Mouse (Mus musculus) B cell, adult 2 months (primary cell): Measurements from ENCODE around the gene Iqcg.
"Not testable (repeated sequence)": the region's sequence is repeated elsewhere in the genome, so short reads cannot be mapped to it uniquely, and the experiment has no call there.

Experiments
- DNase-seq, 2 experiments: peaks; one replicate each; pipeline ENCODE4 v3.0.0; 2022

The Iqcg gene

GRCm38 (mm10) chr16:33056095-33056785 is at the start of gene Iqcg, which contains the start of gene Rpl35a:
TSS of gene Iqcg (minus strand) at chr16:33056218.
TSS of gene Rpl35a (plus strand) at chr16:33056453.
- peak; percentile 94 to 95 for DNase-seq

DNA sequence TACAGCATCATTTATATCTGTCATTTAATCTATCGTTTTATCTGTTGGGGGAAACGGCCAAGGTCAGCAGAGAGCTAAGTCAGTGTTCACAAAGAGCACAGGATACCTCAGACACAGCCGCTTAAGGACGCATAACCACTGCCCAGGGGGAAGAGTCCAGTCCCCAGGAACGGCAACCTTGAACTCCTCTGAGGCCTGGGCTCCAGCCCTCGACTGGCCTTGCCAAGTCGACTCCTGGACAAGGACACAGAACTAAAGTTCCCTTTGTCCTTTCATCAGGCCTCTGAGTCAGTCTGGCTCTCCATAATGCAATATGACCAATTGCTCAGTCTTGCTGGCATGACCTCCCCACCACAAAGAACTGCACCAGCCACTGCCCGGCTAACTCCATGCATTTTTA is 29.6 kb upstream of the Iqcg start:
- no peak for DNase-seq

- DNase-seq, result no peak
Measured at GRCm38 (mm10) chr16:33083996-33084395, 28.0 kb upstream of the Iqcg start.

DNA sequence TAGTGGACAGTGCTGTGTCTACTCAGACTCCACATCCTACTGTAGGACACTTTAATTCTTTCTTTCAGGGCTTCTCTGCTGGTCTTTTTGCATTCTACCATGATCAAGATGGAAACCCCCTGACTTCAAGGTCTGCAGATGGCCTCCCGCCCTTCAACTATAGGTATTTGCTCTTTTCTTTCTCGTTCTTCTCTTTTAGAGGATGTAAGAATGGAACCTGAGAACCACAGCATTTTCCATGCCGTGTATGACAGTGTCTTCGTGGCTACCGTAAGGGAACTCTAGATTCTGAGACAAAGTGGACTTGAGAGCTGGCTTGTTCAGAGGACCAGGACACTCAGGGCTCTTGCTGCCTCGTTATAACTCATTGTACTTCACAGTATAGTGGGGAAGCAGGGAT is 26.9 kb upstream of the Iqcg start:
- DNase-seq, result no peak

- no peak for DNase-seq
Measured at GRCm38 (mm10) chr16:33080063-33080462, 24.0 kb upstream of the Iqcg start.

- DNase-seq, result no peak
Measured at GRCm38 (mm10) chr16:33077069-33077627, 21.1 kb upstream of the Iqcg start.

DNA sequence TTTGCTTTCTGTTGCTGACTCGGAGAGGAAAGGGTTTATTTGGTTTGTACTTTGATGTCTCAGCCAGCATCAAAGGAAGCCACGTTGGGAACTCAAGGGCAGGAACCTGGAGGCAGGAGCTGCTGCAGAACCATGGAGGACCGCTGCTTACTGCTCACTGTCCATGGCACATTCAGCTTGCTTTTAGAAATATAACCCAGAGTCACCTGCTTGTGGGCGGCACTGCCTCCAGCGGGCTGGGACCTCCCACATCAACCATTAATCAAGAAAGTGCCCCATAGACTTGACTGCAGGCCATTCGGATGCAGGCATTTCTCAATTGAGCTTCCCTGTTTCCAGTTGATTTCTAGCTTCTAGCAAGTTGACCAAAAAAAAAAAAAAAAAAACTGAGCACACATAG is 20.1 kb upstream of the Iqcg start:
- no peak for DNase-seq

- no peak for DNase-seq
Measured at GRCm38 (mm10) chr16:33074967-33075366, 18.9 kb upstream of the Iqcg start.

- DNase-seq, result peak; percentile 72 to 76
Measured at GRCm38 (mm10) chr16:33072871-33073557, 17.0 kb upstream of the Iqcg start.

- no peak for DNase-seq
Measured at GRCm38 (mm10) chr16:33070928-33071327, 14.9 kb upstream of the Iqcg start.

- no peak for DNase-seq
Measured at GRCm38 (mm10) chr16:33064636-33065035, 8.6 kb upstream of the Iqcg start.

DNA sequence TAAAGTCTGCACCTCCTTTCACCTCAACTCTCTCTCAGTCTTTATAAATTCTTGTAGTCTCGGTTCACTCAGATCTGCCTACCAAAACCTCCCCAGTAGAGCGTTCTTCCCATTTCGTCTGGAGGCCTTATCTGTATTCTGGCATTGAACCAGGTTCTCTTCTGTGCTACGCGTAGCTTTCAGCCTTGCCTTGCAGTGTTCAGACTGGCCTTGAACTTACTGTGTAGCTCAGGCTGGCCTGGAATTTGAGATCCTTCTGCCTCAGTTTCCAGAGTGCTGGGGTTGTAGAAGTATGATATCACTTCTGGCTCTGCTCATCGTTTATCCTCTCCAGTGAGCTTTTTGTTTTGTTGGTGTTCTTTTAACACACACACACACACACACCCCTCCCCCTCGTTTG is 7.2 kb upstream of the Iqcg start:
- no peak for DNase-seq

- no peak for DNase-seq
Measured at GRCm38 (mm10) chr16:33062682-33063131, 6.7 kb upstream of the Iqcg start.

DNA sequence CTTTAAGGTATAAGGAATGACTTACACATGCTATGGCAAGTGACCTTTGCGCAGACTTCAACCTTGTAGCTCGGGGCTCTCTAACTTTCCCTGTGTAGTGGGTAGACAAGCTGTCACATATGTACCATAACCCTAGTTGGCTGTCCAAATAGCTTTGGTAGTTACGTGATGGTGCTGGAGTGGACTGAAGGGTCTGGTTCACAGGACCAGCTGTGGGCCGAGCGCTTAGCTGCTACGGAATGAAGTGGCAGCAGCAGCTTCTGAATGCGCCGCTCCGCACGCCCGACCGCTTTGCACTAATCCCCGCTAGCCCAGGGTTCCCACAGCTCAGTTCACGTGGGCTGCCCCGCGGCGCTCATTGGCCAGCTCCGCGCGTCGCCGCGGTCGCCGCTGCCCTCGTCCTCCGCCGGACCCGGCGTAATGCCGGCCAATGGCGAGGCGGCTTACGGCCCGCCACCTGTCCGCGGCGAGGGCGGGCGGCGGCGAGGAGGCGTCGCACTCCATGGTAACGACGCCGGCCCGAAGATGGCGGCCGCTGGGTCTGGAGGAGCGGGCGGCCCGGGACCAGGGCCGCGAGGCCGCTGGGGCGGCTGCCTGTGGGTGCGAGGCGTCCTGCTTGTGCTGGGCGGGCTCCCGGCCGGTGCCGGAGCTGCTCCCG is 6.1 kb upstream of the Iqcg start, which contains the start of gene Lmln:
Gene Lmln, plus strand, starts transcription at position 498 of the 658 bp plus-strand sequence.
- DNase-seq, result peak; percentile 66 to 73

DNA sequence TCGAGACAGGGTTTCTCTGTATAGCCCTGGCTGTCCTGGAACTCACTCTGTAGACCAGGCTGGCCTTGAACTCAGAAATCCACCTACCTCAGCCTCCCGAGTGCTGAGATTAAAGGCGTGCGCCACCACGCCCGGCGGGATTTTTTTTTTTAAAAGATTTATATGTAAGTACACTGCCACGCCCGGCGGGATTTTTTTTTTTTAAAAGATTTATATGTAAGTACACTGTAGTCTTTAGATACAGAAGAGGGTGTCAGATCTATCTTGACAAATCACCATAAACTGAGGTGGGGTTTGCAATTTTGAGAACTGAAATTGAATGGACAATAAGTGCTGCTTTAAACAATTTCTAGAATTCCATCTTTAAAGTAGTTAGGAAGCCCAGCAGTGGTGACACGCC is 5.4 kb upstream of the Iqcg start:
- no peak for DNase-seq

GRCm38 (mm10) chr16:33060926-33061325 is 4.9 kb upstream of the Iqcg start:
- DNase-seq, result no peak

DNA sequence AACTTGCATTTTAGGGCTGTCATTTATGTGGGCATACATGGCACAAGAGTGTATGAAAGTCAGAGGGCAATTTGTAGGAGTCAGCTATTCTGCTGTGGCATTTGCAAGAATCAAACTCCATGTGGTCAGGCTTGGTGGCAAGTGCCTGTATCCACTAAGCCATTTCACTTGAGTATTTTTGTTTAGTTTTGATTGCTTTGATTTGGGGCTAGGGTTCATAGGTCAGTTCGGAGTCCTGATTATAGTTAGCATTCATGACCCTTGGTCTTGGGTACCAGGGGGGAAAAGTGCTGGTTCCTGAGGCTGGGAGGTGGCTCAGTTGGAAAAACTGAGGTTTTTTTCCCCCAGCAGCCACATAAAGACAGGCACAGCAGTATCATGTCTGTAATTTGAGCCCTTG is 3.5 kb upstream of the Iqcg start:
- DNase-seq, result no peak

GRCm38 (mm10) chr16:33058656-33059055 is 2.6 kb upstream of the Iqcg start:
- DNase-seq, result not testable (repeated sequence)

DNA sequence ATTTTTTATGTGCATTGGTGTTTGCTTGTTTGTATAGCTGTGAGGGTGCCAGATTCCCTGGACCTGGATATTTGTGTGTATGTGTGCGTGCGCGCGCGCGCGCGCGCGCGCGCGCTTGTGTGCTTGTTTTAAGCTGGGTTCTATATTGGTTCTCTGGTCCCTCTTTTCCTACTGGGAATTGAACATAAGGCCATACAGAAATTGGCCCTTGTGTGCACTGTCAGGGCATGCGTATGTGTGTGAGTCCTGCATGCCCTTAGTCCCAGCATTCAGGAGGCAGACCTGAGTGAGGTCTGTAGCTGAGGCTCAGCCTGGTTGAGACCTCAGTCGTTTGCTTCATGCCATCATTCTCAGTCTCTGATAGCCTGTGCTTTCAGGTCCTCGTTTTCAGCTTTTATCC is 2.0 kb upstream of the Iqcg start:
- DNase-seq, result no peak

DNA sequence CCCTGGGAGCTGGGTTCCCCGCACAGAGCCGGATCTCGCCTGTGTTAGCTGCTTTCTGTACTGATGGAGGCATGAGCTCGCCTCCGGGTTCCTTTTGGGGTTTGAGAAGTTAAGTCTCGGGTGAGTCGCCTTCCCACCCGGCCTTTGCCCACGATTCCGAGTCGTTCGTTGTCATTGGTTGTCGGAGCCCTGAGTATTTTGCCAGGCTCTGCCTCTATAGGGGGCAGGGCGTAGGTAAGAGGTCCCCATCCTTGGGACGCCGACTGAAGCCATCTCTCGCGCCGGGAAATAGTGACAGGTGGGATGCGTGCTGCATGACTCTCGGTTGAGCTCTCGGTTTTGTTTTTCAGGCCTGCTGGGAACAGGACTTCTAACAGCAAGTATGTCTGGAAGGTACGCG is 768 bp upstream of the Iqcg start:
- no peak for DNase-seq

DNA sequence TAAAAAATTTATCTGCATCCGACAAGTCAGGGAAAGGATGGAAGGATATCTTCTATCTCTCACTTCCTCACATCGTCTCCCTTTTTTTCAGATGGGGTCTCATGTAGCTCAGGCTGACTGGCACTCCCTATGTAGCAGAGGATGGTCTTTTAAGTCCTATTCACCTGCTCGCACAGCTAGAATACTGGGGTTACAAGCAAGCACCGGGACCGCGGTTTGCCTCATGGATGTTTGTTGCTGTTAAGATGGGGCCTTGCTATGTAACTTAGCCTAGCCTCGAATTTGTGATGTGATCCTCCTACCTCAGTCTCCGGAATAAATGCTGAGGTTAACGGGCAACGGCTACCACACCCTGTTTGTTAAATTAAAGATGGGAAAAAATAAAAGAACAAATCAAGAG is 363 bp downstream of the Iqcg start:
- DNase-seq, result no peak

- not testable (repeated sequence) for DNase-seq
Measured at GRCm38 (mm10) chr16:33054927-33055326, 1.1 kb downstream of the Iqcg start.

DNA sequence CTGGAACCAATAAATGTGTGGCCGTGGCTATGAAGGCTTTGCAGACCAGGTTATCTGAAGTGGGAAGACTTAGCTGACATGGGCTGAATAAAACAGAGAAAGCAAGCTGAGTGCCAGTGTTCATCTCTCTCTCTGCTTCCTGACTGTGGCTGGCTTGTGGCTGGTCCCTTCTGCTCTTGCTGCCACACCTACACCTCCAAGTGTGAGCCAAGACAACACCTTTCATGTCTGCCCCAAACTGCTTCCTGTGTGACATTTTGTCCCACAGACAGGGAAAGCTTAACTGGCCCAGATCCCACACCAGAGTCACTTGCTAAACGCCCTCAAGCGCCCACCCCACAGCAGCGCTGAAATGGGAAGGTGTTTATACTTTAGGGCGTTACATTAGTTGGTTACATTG is 2.9 kb downstream of the Iqcg start:
- DNase-seq, result no peak

DNA sequence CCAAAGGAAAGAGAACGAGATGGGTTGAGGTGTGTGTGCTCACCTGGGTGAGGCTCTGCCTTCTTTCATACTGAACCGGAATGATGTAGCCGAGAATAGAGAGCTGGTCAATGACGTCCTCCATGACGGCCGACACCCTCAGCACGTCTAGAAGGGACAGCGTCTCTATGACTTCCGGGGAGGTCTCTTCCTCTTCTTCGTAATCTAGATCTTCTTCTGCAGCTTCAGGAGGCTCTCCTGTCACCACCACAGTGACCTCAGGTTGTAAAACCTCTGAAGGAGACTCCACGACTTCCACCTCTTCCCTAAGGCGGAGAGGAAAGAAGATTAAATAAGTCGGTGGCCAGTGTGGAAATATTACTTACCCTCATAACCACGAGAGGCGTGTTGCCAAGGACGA is 6.2 kb downstream of the Iqcg start:
- no peak for DNase-seq
